Mouse (Mus musculus): ENCODE measurements around the gene Fshr.
"Not testable (repeated sequence)": the region's sequence is repeated elsewhere in the genome, so short reads cannot be mapped to it uniquely, and the experiment has no call there.

Fshr gene
- long read RNA-seq, experiment 1: 0 reads
- long read RNA-seq, experiment 2: 0 reads

DNA sequence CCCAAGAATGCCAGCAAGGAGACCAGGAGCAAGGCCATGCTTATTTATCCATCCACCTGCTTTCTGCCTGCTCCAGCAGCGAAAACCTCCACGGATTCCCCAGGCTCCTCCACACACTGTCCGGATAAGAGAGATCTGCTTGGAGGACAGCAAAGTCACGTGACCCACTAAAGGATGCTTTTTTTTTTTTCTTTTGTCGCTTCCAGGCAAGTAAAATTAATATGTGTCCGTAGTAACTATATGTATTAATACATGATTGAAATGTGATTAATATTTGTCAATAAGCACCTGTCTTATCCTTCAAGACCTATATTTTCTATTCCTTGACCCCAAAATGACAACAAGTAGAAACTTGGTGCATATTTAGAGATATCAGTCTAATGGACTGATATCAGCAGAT is at the start of gene Fshr:
Fshr (minus strand) TSS at position 101 of the 400 bp plus-strand sequence.
- intact Hi-C loops (cut with DNase I): no loop called here

DNA sequence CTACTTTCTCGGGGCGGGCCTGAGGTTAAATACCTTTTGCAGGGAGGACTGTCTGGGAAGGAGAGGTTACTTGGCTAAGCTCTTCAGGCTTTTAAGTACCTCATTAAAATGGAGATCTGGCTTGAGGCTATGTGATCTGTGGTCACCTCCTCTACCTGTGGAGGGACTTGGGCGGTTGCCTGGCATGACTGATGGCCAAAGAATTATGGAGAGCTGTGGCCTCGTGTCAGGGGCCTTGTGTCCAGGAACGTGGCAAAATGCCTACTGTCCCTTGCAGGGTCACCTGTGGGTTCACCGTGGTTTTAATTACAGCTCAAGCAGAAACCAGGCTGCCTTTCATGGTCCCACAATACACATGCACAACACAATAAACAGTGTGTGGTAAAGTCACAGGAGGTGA is 1.7 kb upstream of the Fshr start:
- intact Hi-C loops (cut with DNase I): no loop called here

GRCm38 (mm10) chr17:89173545-89173944 is 26.9 kb downstream of the Fshr start:
- intact Hi-C loops (cut with DNase I): no loop called here

DNA sequence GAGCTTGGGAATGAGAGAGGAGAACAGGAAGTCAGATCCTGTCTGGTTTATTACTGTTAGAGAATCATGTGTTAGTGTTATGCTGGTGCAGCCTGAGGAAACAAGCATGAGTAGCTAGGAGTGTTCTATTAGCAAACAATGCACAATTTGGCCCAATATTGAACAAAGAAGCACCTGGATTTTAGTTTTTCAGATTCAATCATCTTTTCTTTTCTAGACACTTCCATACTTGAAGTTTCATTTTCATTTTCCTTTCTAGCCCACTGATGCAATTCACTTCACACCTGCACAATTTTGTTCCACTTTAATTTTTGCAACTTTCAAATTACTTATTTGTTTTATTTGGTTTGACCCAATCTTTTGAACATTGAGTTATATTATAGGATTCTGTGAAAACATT is 35.7 kb downstream of the Fshr start:
- intact Hi-C loops (cut with DNase I): no loop called here

- intact Hi-C loops (cut with DNase I): no loop called here
Measured at GRCm38 (mm10) chr17:89162475-89162874, 38.0 kb downstream of the Fshr start.

DNA sequence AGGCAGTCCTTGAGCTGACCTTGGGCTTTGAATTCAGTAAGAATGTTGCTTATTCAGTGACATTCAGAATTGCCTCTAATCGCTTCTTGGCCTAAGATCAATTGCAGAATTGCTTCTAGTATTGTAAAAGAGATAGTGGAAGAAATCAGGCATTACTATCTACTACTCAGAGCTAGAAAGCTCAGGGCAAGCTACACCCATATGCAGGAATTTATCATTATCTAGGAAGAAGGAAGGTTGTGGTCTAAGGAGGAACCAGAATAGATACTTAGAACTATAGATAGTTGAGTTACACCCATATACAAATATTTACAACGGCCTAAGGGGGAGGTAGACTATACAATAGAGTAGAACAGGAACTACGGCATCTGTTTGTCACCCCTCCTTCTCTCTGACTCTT is 41.1 kb downstream of the Fshr start:
- intact Hi-C loops (cut with DNase I): not testable (repeated sequence)

DNA sequence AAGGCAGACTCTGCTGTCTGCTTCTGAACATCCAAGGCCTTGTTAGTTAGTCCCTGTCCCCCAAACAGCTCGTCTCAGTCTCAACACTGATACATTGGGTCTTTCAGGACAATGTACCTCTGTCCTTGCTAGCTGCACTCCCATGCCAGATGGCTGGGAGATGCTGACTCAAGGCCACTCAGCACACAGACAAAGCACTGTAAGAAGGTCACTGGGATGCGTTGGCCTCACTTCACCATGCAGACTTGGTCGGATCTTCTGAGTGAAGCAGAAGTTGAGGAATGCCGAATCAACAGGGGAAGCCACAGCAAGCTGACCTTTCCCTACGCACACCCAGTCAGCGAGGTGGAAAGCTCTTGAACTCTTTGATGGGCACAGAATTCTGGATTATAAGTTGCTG is 55.7 kb downstream of the Fshr start:
- intact Hi-C loops (cut with DNase I): no loop called here

DNA sequence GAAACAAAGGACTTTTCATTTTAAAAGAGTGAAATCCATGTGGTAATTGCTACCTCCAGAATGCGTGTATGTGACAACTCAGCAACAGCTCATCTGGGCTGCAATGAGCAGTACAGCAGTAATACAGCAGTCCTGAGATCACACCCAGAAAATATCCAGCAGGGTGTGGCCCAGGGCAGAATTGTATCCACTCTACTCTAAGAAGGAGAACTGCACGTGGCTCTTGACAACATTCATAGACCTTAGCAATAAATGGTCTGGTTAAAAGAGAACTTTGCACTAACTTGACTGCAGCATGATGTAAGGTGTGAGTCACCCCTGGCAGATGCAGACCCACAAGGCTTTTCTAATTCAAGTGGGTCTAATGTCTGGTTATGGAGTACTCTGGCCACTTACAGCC is 80.5 kb downstream of the Fshr start:
- intact Hi-C loops (cut with DNase I): no loop called here

- intact Hi-C loops (cut with DNase I): no loop called here
Measured at GRCm38 (mm10) chr17:89119250-89119649, 81.2 kb downstream of the Fshr start.

DNA sequence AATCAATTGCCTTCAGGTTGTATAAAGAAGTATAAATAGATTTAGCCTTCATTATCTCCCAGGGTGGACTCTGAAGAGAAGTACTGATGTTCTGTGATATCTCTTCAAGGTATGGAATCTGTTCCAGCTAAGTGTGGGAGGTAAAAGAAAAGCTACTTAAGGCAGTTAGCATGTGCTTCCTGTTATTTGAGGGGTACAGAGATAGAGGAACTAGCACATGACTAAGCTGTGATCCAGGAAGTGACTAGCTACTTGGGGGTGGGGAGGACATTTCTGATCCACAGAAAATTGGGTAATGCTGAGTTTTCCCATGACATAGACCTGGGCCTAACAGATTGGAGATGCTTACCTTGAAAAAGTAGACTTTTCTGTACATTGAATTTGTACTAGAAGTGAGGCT is 86.5 kb downstream of the Fshr start:
- intact Hi-C loops (cut with DNase I): no loop called here

DNA sequence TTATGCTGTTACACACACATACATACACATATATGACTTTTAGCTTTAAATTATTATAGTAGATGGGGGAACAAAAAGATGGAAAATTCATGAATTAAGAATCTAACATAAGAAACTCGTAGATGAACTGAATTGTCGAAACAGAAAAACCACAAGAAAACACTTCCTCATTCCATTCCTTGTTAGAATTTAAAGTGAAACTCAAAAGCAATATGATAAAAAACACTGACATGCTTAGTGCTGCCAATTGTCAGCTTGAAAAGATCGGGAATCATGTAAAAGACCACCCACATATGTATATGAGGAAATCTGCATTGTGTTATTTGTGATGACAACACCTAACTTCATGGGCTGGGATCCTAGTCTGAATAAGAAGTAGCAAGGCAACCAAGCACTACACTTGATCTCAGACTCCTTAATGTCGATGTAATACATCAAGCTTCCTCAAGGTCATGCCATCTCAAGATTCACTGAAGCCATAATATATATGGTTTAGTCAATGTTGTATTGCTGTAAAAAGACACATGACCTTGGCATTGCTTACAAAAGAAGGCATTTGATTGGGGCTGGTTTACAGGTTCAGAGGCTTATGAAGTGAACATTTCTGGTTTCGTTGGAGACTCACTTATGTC is 99.6 kb downstream of the Fshr start:
- intact Hi-C loops (cut with DNase I): no loop called here

- intact Hi-C loops (cut with DNase I): not testable (repeated sequence)
Measured at GRCm38 (mm10) chr17:89099733-89100132, 100.7 kb downstream of the Fshr start.

DNA sequence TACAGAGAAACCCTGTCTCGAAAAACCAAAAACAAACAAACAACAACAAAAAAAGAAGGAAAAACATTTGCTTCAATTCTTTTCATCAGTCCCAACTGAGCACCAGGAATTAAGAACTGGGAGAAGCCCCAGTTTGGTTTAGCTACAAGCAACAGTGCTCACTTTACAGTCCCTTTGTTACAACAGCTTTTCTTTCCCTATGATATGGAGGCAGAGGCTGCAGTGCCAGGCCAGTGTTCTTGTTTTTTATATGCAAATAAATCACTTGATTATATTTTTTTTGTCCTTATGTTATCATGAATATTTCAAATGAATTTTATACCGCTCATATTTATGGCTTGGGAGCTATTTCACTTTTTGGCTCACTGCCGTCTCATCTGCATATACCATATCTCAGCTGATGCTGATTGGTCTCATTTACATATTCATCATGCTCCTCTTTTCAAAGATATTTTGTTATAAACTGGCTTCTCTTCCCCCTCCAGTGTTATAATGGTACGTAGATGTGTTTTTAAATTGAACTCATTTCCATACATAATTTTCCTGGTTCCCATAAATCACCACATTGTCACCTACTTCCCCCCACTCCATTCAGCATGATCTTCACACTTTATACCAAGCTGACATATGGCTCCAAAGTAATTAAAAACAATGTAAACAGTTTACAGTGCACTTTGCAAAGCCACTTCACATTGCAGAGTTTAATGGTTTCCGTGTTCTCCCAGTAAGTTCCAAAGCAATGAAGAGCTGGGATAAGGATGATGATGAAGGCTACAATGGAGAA is 110.6 kb downstream of the Fshr start:
- intact Hi-C loops (cut with DNase I): no loop called here

DNA sequence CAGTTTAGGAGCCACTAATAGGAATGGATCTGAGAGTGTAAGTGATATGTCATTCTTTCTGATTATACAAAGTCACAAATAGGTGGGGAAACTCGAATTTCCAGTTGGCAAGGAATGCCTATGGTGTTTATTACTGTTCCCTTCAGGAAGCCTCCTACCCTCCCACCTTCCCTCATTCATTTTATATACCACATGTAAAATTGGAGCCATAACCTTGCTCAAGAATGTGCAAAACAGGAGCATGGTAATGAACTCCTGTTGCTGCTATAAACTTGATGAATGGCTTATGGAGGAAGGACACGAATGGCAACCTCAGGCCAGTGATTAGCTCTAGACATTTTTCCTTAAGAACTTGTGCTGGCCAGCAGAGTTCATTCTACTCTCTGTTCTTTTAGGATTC is 117.6 kb downstream of the Fshr start:
- intact Hi-C loops (cut with DNase I): no loop called here

- intact Hi-C loops (cut with DNase I): no loop called here
Measured at GRCm38 (mm10) chr17:89079706-89080105, 120.8 kb downstream of the Fshr start.

GRCm38 (mm10) chr17:89064327-89065095 is 136.0 kb downstream of the Fshr start:
- intact Hi-C loops (cut with DNase I): no loop called here

GRCm38 (mm10) chr17:89062348-89062949 is 138.0 kb downstream of the Fshr start:
- intact Hi-C loops (cut with DNase I): no loop called here

DNA sequence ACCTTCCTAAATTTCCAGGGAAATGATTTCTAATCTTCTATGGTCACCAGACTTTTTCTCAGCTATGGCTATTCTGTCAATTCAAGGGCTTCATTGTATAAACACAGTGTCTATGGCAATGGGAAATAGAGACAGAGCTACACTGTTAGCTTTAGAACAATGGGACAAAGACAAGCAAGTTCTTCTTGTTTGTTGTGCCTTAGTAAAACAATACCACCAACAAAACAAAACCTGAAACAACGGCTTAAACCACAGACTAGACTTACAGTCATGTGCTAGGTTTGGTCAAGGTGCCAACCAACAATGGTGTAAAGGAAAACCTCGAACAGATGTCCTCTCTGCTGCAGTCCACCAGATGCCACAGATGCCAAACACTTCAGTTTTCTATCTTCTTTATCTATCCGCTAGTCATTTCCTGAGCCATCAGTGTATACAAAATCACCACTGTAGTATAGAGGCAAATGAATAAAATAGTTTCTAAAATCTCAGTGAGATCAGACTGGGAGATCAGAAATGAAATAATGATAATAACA is 149.4 kb downstream of the Fshr start:
- intact Hi-C loops (cut with DNase I): no loop called here

DNA sequence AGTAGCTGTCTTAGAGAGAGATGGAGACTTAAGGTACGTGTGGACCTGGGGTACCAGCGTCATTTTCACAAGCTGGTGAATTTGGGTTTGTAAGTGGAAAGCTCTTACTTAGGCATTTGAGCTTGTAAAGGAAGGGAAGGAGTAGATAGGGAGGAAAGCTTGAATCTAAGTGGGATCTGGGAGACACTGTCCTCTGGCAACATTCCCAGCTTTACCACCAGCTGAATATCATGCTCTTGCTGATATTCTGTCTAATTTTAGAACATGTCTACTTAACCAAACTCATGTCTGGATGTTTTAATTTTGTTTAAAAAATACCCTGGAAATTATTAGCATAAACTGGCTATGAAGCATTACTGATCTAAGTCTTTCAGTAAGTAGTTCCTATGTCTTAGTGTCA is 151.4 kb downstream of the Fshr start:
- intact Hi-C loops (cut with DNase I): no loop called here

- intact Hi-C loops (cut with DNase I): no loop called here
Measured at GRCm38 (mm10) chr17:89046016-89046415, 154.5 kb downstream of the Fshr start.

DNA sequence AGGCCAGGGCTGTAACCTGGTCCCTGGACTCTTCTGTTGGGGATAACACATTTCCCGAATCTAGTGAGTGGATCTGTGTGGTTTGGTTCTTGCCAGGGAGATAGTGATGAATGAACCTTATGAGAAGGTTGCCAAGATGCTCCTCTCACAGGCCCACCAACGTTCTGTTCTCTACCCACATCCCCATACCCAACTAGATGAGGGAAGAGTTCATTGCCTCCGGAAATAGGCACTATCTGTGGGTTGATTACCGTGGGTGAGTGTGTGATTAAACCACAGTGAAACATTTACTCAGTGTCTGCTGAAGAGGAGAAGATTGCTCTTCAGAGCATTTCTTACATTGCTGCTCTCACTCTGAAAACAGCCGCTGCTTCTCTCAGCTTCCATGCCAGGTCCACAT is 163.8 kb downstream of the Fshr start:
- intact Hi-C loops (cut with DNase I): no loop called here

DNA sequence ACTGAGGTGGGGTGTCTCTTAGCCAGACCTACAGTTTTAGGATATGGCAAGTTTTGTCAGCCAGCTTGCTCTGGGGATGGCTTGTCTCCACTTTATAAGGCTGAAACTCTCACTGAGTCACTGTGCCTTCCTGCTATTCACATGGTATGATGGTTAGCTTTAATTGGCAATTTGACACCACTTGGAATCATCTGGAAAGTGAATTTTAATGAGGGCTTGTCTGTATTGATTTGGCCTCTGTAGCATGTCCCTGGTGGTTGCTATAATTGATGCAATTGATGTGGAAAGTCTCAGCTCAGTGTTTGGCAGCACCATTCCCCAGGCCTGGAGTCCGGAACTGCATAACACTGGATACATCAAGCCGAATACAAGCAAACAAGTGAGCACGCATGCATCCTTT is 164.4 kb downstream of the Fshr start:
- intact Hi-C loops (cut with DNase I): no loop called here
